Mouse (Mus musculus) embryonic facial prominence, embryonic 13.5 days (tissue): ENCODE measurements around the gene Vmn1r3. TPM values are rescaled to one million over a fixed set of nuclear protein-coding genes. Genes with fewer than 3 reads are reported as not detected.
"Not testable (repeated sequence)": the region's sequence is repeated elsewhere in the genome, so short reads cannot be mapped to it uniquely, and the experiment has no call there.

Source experiments
- ATAC-seq: fragments of 200-750 bp; cut with Nextera tagmentation; 2 replicates; pipeline ENCODE4 v1.8.0; 2017; ENCODE audit warnings: low read depth; ENCODE audit not compliant: insufficient number of reproducible peaks, insufficient read depth, low FRiP score, low TSS enrichment
- H3K27ac ChIP-seq: fragments of 300-500 bp; sonication (generic); 2 replicates; pipeline ENCODE4 v1.5.1; 2015; ENCODE audit warnings: moderate library complexity, mild to moderate bottlenecking, inconsistent platforms
- H3K27me3 ChIP-seq: fragments of 300-500 bp; sonication (generic); 2 replicates; pipeline ENCODE4 v1.6.1; 2015; ENCODE audit warnings: mild to moderate bottlenecking, inconsistent platforms
- H3K36me3 ChIP-seq: fragments of 300-500 bp; sonication (generic); 2 replicates; pipeline ENCODE4 v1.6.1; 2015; ENCODE audit warnings: mild to moderate bottlenecking, inconsistent platforms
- H3K4me1 ChIP-seq: fragments of 300-500 bp; sonication (generic); 2 replicates; pipeline ENCODE4 v1.6.1; 2015; ENCODE audit warnings: inconsistent platforms
- H3K4me2 ChIP-seq: fragments of 300-500 bp; sonication (generic); 2 replicates; pipeline ENCODE4 v1.6.1; 2015; ENCODE audit warnings: moderate library complexity, mild to moderate bottlenecking, inconsistent platforms
- H3K4me3 ChIP-seq: fragments of 300-500 bp; sonication (generic); 2 replicates; pipeline ENCODE4 v1.5.1; 2015; ENCODE audit warnings: mild to moderate bottlenecking, inconsistent platforms
- H3K9ac ChIP-seq: fragments of 300-500 bp; sonication (generic); 2 replicates; pipeline ENCODE4 v1.6.1; 2015; ENCODE audit warnings: mild to moderate bottlenecking, inconsistent platforms
- H3K9me3 ChIP-seq: fragments of 300-500 bp; sonication (generic); 2 replicates; pipeline ENCODE4 v1.6.1; 2016; ENCODE audit warnings: inconsistent platforms
- WGBS: fragments of 180-500 bp; shearing (Covaris S2); methylation state at CpG from one replicate; pipeline ENCODE4 v1.1.7; 2015; ENCODE audit warnings: mixed read lengths; 5-methylcytosine and 5-hydroxymethylcytosine counted together
- polyA plus RNA-seq: library from polyadenylated mRNA; unstranded; fragments of >200 nt; fragmentation: Nextera tagmentation; extraction: Ambion mirVana; gene quantifications from 2 replicates; pipeline ENCODE4 v1.2.1, GENCODE M21; 2015

Gene Vmn1r3
- polyA plus RNA-seq, 1 experiment from 2014 or later = not detected

DNA sequence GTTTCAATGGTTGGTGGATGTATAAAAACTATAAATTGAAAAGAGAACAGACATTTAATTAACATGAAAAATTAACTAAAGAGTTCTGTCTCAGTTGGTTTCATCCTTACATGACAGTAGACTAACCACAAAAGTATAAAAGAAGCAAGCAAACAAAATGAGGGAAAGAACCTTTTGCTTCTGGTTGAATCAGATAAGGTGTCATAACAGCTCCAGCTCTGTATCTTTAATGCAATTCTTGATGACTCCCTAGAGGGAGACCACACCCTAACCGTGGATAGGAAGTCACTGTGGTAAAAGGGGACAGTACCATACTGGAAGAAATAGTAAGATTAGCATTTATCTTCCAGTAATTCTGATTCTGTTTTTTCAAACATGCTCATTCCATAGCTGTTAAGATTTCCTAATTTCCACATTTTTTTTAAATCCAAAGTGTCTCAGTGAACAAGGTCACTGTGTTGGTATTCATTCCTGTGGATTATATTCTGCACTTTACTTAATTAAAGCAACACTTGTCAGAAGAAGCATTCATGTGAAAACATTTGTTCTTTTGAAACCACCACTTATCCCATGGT is 24.6 kb upstream of the Vmn1r3 start:
- not testable (repeated sequence) for H3K4me1 ChIP-seq, H3K4me3 ChIP-seq, H3K36me3 ChIP-seq, H3K9ac ChIP-seq, H3K27ac ChIP-seq, H3K27me3 ChIP-seq, ATAC-seq, H3K4me2 ChIP-seq, H3K9me3 ChIP-seq
- 65% methylated on average over 1 of the region's 1 CpGs for WGBS

DNA sequence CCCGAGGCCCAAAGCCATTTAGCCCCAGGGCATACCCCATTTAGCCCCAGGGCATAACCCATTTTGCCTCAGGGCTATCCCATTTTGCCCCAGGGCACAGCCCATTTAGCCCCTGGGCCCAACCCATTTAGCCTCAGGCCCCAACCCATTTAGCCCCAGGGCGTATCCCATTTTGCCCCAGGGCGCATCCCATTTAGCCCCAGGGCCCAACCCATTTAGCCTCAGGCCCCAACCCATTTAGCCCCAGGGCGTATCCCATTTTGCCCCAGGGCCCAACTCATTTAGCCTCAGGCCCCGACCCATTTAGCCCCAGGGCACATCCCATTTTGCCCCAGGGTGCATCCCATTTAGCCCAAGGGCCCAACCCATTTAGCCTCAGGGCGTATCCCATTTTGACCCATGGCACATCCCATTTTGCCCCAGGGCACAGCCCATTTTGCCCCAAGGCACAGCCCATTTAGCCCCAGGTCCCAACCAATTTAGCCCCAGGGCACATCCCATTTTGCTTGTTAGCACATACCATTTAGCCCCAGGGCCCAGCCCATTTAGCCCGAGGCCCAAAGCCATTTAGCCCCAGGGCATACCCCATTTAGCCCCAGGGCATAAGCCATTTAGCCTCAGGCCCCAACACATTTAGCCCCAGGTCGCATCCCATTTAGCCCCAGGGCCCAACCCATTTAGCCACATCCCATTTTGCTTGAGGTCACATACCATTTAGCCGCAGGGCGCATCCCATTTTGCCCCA is 8.2 kb downstream of the Vmn1r3 start:
- not testable (repeated sequence) for H3K4me2 ChIP-seq, H3K9ac ChIP-seq, H3K27me3 ChIP-seq, H3K4me3 ChIP-seq, H3K4me1 ChIP-seq, H3K27ac ChIP-seq, H3K36me3 ChIP-seq, ATAC-seq
- WGBS = 88% methylated on average over 10 of the region's 10 CpGs
- H3K9me3 ChIP-seq = peaks cover 59% of the 10 kb centered on the region

GRCm38 (mm10) chr4:3176195-3176594 is 9.0 kb downstream of the Vmn1r3 start:
- H3K4me1 ChIP-seq, H3K36me3 ChIP-seq, H3K4me3 ChIP-seq, H3K4me2 ChIP-seq, H3K9ac ChIP-seq, H3K27me3 ChIP-seq, ATAC-seq, H3K27ac ChIP-seq: not testable (repeated sequence)
- WGBS = 88% methylated on average over 6 of the region's 6 CpGs
- H3K9me3 ChIP-seq = peaks cover 56% of the 10 kb centered on the region

- WGBS = 86% methylated on average over 8 of the region's 8 CpGs
- ATAC-seq, H3K9ac ChIP-seq, H3K4me2 ChIP-seq, H3K27me3 ChIP-seq, H3K4me3 ChIP-seq, H3K36me3 ChIP-seq, H3K27ac ChIP-seq, H3K4me1 ChIP-seq: not testable (repeated sequence)
- H3K9me3 ChIP-seq = peaks cover 51% of the 10 kb centered on the region
These were observed 9.4 kb downstream of the Vmn1r3 start for GRCm38 (mm10) chr4:3175756-3176155.

- H3K9ac ChIP-seq, H3K4me2 ChIP-seq, H3K4me1 ChIP-seq, H3K4me3 ChIP-seq, H3K27me3 ChIP-seq, H3K27ac ChIP-seq, H3K36me3 ChIP-seq: not testable (repeated sequence)
- peaks cover 40% of the 10 kb centered on the region for H3K9me3 ChIP-seq
- 78% methylated on average over 4 of the region's 4 CpGs for WGBS
- ATAC-seq = 0 out of 2 replicates have a peak, but pooled peaks have one; percentile 37
These were observed 10.6 kb downstream of the Vmn1r3 start for GRCm38 (mm10) chr4:3174586-3174985.

- not testable (repeated sequence) for ATAC-seq, H3K9ac ChIP-seq, H3K4me2 ChIP-seq, H3K36me3 ChIP-seq, H3K4me1 ChIP-seq, H3K4me3 ChIP-seq, H3K27me3 ChIP-seq, H3K27ac ChIP-seq
- H3K9me3 ChIP-seq = peaks cover 21% of the 10 kb centered on the region
- no CpG with 5 or more reads among the region's 1 CpGs for WGBS
These were observed 18.1 kb downstream of the Vmn1r3 start, which contains the start of gene Vmn1r2 for GRCm38 (mm10) chr4:3167020-3167419. TSS of gene Vmn1r2 (plus strand) at chr4:3167320.

DNA sequence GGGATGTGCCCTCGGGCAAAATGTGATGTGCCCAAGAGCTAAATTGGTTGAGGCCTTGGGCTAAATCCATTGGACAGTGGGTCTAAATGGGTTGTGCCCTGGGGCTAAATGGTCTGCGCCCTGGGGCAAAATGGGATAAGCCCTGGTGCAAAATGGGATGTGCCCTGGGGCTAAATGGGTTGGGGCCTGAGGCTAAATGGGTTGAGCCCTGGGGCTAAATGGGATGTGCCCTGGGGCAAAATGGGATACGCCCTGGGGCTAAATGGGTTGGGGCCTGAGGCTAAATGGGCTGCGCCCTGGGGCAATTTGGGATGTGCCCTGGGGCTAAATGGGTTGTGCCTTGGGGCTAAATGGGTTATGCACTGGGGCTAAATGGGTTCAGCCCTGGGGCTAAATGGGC is 20.1 kb downstream of the Vmn1r3 start:
- H3K4me3 ChIP-seq = no peak overlapping the region
- peaks cover 21% of the 10 kb centered on the region for H3K9me3 ChIP-seq
- 0 out of 2 replicates have a peak, but pooled peaks have one; percentile 75 for ATAC-seq
- H3K36me3 ChIP-seq = no peaks in the 10 kb centered on the region
- no peaks in the 10 kb centered on the region for H3K4me1 ChIP-seq
- 89% methylated on average over 4 of the region's 4 CpGs for WGBS
- no peak overlapping the region for H3K27ac ChIP-seq
- no peaks in the 10 kb centered on the region for H3K27me3 ChIP-seq
- no peak overlapping the region for H3K9ac ChIP-seq
- H3K4me2 ChIP-seq = no peak overlapping the region

- peaks cover 21% of the 10 kb centered on the region for H3K9me3 ChIP-seq
- not testable (repeated sequence) for H3K27me3 ChIP-seq, H3K4me3 ChIP-seq, H3K4me2 ChIP-seq, H3K27ac ChIP-seq, H3K36me3 ChIP-seq, ATAC-seq, H3K9ac ChIP-seq, H3K4me1 ChIP-seq
These were observed 20.7 kb downstream of the Vmn1r3 start for GRCm38 (mm10) chr4:3164429-3164828.

DNA sequence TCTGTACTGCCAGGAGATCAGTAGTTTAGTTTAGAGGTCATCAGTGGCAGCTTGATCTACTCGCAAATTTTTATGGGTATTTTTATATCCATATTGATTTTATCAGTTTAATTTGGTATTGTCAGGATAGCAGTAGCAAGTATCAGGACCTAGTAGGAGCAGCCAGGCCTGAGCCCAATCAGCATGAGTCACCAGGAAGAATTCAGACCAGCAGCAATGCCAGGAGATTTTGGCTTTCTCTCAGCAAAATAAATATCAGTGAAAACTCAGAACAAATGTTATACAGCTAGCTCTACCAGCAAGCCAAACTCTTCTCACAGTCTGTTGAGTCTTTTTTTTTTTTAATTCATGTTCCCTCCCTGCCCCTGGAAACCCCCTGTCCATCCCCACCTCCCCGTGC is 31.8 kb downstream of the Vmn1r3 start:
- not testable (repeated sequence) for H3K4me3 ChIP-seq, H3K9ac ChIP-seq, H3K4me1 ChIP-seq, H3K27me3 ChIP-seq, H3K9me3 ChIP-seq, ATAC-seq, H3K36me3 ChIP-seq, H3K27ac ChIP-seq, H3K4me2 ChIP-seq
- WGBS = 80% methylated on average over 2 of the region's 2 CpGs

DNA sequence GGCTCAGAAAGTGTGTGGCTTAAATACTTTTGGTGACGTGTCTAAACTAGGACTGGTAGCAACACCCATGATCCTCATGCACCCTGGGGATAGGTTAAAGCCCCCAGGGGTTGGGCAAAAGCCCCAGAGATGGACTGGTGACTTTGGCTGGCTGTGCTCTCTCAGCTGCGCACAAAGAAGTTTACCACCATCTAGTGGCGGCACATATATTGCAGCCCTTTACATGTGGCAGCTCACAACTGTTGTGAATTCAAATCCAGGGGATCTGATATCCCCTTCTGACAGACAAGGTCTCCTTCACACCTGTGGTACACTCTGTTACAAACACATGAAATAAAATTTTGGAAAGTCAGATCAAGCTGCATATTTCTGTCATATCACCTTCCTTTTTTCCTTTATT is 37.2 kb downstream of the Vmn1r3 start:
- not testable (repeated sequence) for H3K4me2 ChIP-seq, H3K27ac ChIP-seq, H3K27me3 ChIP-seq, H3K4me3 ChIP-seq, ATAC-seq, H3K9ac ChIP-seq, H3K36me3 ChIP-seq, H3K4me1 ChIP-seq, H3K9me3 ChIP-seq
- WGBS = 0% methylated on average over 2 of the region's 3 CpGs
